Mouse (Mus musculus): ENCODE data around the gene Ccer2.
A peak's percentile ranks its signal among the peaks of the same experiment; 100 is the strongest.

Ccer2 gene

DNA sequence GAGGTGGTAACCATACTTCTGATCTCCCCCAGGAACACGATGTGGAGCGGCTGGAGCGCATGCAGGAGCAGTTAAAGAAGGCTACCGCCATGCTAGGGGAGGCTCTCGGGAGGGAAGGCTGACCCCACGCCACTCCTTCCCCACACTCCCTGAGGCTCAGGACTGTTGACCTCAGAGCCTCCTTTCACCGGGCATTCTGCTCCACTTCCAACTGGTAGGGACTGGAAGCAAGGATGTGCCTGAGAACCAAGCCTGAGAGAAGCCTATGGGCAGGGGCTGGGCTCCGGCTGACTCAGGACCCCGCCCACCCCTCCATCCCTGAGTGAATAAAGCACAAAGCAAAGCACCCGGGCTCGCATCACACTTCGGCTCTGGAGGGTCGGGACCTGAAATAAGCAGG lies 2.6 kb downstream of the Ccer2 start:
- no peak for DNase-seq

DNA sequence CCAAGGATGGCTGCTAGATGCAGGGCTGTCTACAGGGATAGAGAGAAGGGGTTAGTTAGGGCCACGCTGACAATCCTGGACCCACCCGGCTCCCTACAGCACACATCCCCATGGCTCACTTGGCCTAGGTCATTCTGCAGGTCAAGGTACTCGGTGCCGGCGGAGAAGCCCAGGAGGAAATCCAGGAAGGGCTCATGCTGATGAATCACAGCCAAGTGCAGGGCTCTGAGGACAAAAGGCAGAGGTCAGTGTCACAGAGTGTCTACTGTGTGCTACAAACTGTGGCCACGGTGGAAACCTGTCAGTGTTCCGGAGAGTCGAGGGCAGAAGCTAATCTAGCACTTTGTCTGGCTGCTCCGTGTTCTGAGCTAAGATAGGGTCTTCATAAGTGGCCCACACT lies 5.9 kb downstream of the Ccer2 start:
- DNase-seq, result no peak

DNA sequence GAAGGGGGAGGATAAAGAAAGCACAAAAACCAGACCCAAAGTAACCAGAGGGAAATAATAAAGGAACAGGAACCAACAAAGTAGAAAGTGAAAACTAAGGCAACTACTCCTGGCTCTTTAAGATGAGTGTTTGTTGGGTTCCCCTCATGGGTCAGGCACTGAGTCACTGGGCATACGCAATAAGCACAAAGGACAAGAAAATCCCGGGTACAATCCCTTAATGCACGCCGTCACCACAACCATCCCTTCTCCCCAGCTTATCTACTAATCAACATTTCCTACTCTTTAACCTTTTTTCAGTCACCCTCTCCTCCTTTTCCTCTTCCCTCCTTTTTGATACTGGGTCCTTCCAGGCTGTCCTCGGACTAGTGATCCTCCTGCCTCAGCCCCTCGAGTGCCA lies 9.2 kb downstream of the Ccer2 start:
- DNase-seq, result no peak

DNA sequence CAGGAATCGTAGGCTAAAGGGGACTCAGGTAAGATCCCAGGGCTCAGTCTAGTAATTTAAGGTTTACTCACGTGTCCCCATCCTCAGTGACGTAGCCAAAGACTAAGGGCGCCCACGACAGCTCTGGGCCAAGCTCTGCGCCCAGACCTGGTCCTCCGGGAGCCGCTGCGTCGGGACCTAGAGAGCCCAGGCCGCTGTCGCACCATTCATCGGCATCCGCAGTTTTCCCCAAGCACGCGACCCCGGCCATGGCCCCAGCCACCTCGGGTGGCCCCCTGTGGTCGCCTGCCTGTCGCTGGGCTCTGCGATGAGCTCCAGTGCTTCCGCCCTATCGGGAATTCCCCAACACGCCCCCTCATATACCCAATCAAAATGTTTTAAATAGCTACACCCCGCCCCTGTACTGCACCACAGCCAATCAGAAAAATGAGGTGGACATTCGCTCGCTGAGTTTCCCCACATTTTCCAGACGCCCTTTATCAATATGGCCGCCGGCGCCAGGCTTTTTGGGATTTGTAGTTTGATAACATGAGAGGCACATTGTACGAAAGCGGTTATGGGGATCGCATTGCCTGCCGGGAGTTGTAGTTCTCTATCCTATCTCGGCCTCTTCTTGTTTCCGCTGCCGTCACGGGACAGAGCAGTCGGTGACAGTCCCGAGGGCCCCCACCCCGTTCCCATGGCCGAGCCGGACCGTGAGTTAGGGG lies 10.4 kb downstream of the Ccer2 start, which contains the start of gene Sirt2:
Gene Sirt2, plus strand, starts transcription at position 563 of the 707 bp plus-strand sequence.
- peak; percentile 95 for DNase-seq

DNA sequence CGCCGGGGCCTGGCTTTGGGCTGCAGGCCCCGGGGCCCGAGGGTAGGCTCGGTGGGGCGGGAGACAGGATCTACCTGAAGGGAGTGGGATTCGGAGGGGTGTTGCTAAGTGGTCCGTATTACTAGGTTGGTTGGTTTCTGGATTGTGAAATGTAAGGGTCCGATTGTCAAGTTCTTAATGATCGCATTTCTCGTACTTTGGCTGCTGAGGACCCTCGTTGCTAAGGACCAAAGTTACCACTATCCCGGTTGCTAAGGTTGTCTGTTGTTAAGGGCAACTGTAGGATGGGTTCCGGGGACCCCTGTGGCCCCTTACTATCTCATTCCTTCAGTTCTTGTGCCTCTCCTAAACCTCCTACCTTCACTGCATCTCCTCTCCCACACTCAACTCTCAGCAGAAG lies 10.9 kb downstream of the Ccer2 start:
- no peak for DNase-seq

DNA sequence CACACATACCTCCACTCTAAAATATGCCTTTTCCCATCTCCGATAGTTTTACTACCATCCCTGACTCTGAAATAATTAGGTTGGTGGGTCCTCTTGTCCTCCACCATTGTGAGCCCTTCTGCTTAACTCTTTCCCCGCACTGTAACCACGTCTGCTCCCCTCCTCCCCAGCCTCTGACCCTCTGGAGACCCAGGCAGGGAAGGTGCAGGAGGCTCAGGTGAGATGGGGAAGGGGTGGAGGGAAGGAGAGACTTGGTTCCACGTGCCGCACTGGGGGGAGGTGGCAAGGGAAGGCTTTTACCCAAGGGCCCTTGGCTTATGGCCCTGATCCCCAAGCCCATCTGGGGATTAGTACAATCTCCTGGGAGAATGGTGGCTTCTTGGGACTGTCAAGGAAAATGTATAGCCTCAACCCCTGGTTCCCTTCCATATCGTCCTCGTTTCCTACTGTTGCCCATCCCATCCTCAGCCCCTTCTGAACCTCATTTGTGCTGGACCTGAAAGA lies 11.5 kb downstream of the Ccer2 start, which contains the start of gene Nfkbib:
Gene Nfkbib, minus strand, starts transcription at position 51 of the 504 bp plus-strand sequence.
- DNase-seq, result no peak

DNA sequence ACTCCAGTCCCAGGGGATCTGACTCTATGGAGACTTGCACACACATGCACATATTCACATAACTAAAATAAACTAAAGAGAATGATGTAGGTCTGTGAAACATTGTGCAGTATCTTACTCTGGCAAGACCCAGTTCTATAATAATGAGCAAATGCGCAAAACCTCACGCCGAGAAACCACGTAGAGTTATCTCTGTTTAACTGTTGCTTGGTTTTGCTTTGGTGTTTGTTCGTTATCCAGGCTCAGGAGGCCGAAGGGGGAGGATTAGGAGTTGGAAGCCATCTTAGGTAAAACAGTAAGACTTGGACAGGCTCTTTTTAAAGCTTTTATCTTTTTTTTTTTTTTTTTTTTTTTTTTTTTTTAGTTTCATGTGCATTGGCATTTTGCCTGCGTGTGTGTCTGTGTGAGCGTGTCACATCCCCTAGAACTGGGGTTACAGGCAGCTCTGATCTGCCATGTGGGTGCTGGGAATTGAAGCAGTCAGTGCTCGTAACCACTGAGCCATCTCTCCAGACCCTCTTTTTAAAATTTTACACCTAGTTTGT lies 13.5 kb downstream of the Ccer2 start:
- no peak for DNase-seq

DNA sequence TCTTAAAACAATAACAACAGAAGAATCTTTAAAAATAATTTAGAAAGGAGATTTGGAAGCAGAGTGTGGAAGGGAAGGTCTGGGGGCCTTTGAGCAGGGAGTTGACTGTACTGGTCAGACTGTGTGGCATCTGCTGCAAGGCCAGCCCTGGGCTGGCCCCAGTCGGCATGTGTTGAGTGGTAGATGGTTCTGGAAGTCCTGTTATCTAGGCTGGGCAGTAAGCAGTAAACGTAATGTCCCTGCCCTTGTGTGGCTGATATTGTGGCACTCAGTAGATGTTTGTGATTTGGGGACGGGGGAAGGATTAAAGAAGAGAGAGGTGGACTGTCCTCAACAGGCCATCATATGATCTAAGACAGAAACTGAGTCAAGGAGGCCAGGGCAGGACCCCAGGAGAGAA lies 14.3 kb downstream of the Ccer2 start:
- no peak for DNase-seq

DNA sequence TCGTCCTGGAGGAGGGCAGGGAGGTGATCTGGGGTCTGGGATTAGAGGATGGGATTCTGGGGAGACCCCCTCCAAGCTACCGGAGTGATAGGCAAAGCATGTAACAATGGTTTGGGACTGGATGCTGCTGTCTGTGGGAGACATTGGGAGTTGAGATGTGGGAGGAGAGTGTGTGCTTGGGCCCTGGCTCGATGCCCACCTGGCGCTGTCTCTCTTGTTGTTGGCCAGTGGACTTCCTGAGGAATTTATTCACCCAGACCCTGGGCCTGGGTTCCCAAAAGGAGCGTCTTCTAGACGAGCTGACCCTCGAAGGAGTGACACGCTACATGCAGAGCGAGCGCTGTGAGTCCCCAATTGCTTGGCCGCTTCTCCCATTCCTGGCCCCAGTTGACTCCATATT lies 15.9 kb downstream of the Ccer2 start:
- no peak for DNase-seq

DNA sequence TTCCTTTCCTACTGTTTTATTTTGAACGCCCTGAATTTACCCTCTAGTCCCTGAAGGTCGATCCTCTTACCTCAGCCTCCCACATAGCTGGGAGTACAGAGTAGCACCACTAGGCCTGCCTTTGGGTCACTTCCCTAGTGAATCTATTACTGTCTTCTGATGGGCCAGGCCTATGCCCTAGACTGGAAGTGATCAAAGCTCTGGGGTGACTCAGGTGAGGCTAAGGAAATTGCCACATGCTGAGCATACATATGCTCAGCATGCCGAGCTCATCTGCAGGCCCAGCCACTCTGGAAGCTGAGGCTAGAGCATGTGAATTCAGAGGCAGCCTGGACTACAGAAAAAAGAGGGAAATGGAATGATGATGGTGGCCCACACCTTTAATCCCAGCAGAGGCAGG lies 17.2 kb downstream of the Ccer2 start:
- DNase-seq, result no peak

DNA sequence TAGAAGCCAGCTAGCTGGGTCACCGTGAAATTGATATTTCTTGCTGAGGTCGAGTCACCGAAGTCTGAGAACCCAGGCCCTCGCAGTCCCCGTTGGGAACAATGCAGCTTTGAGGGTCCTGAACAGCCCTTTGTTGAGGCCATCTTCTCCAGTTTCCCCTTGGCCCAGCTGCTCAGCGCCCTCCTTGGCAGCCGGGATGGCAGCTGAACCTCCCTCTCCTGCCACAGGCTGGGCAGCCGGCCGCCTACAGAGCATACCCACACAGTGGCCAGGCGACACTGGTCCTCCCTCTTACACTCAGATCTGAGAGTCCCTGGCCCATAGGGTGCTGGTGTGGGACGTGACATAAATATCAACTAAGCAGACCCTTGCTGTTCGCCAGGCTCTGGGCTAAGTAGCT lies 18.2 kb downstream of the Ccer2 start:
- DNase-seq, result no peak

DNA sequence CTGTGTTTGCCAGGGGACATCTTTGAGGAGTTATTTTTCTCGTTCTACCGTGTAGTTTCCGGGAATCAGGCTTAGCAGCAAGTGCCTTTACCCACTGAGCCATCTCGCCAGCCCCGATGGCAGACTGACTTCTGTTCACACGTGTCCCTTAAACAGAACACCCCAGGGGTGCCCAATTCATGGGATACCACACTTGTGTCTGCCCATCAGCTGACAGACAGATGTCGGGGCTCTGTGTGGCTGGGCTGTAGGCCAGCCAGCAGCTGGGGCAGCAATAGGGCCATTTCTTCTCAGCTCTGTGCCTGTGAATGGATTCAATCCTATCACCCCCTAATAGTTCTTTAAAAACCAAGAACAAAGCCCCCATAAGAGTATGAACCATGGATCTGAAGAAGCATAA lies 19.2 kb downstream of the Ccer2 start:
- no peak for DNase-seq

DNA sequence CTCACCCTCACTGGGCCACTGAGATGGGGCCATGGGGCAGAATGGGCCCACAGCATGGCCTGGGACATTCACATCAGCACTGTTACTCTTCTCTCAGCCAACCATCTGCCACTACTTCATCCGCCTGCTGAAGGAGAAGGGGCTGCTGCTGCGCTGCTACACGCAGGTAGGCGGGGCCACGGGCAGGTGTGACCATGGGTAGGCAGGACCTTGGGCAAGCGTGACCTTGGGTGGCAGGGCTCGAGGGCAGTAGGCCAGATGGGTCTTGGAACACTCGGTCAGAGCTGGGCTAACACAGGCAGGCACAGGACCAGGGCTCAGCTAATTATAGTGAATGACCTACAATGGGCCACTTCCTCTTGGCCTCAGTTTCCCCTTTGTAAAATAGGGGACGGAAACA lies 22.9 kb downstream of the Ccer2 start:
- DNase-seq, result no peak

DNA sequence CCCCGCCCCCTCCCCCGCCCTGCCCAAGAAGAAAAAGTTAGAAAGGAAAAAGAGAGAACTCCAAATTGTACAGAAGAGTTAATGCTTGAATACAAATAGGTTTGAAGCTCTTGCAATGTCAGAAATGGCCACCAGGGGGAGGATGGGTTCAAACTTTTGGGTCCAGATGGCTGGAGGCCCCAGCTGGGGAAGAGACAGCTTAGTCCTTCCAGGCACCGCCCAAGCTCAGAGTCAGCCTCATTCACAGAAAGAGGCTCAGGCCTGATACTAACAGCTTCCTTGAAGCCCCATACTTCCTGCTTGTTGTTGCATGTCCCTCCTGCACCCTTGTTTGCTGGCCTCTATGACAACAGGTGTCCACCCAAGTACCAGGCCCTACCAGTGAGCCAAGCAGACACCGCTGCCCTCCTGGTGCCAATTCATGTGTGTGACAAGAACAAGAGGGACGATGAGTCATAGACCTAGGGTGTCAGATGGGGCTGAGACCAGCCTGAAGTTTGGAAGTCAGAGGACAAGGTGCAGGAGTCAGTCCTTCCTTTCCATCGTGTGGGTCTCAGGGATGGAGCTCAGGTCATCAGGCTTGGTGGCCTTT lies 24.2 kb downstream of the Ccer2 start:
- peak; percentile 95 for DNase-seq

DNA sequence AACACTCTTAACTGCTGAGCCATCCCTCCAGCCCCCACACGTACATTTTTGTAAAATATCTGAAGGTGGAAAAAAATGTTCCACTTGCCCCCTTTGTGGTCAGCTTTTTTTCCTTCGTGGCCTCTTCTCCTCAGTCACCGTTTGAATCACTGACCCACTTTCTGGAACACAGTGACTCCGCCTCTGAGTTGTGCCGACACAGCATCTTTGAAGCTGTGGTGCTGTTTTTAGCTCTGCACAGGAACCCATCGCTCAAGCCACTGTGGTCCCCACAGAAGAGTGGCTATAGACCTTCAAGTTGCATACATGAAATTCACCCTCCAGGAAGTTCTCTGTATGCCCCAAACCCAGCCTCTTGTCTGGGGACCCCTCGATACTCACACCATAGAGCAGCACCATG lies 24.9 kb downstream of the Ccer2 start:
- DNase-seq, result peak; percentile 81

DNA sequence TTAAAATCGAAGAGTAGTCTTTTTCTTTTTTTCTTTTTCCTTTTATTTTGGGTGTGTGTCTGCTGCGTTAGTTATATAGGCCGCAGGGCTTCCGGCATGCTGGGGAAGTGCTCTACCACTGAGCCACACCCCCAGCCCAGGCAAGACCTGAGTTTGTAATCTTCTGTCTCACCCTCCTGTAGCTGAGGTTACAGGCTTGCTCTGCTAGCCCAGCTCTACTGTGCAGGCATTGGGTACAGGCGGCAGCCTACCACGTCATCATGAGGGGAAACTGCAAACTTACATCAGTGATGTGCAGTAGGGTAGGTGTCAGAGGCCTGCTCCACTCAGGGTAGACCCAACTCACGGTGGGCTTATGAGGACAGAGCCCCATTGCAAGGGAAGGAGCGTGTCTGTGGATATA lies 25.3 kb downstream of the Ccer2 start:
- peak; percentile 89 for DNase-seq

DNA sequence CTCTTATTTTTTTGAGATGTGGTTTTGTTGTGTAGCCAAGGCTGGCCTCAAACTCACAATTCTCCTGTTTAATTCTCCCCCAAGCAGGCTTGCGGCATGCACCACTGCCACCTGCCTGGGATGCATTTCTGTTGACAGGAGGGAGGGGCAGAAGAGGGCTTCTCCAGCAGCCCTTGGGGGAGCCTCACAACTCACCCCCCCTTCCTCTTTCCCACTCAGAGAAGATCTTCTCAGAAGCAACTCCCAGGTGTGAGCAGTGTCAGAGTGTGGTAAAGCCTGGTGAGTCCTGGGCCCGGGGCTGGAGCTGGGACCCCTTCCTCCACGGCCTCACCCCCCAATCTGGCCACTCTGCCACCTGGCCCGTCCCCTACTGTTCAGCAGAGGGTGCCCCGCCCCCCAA lies 29.2 kb downstream of the Ccer2 start:
- DNase-seq, result peak; percentile 74

DNA sequence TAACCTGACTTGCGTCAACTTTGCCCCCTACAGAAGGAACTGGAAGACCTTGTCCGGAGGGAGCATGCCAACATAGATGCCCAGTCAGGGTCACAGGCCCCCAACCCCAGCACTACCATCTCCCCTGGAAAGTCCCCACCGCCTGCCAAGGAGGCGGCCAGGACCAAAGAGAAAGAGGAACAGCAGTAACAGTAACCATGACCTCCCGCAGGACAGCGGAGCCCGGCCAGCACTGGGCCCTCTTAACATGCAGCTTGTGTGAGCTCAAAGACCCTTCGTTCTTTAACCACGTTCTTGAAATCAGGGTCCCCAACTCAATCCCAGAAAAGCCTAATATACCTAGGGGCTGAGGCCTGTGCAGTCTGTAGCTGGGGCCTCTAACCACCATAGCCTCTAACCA lies 31.9 kb downstream of the Ccer2 start:
- DNase-seq, result no peak

DNA sequence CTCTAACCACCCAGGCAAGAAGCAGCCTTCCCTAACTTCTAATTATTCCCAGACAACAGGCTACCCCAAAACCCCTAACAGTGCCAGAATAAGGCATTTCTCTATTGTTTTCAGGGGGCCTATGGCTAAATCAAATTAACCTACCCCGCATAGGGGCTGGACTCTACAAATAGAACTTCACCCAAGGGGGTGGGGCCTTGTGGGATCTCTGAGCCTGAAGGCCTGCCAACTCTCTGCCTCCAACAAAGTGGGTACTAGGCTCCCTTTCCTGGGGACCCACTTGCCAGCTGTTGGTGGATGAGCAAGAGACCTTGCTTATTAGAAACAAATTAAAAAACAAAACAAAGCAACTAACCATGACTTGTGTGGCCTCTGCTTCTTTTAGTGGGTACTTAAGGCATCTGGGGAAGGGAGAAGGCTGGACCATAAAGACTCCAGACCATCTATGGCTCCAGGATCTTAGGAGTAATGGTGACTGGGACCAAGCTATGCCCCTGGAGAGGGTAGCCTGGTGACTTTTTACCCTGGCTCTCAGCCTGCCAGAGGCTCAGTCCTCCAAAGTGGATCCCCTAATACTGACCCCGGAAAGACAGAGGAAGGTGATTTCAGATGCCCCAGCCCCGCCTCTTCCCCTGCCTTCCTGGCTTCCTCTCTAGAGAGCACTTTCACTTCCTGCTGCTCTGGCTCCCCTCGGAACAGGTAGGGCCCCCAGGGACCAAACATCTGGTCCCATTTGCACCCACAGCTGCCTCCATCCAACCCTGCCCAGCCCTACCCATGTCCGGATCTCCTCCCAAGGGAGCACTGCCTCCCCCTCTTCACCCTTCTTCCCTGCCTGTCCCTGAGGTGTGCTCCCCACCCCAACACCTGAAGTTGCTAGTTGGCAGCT lies 32.6 kb downstream of the Ccer2 start, which contains the start of gene Rinl:
Gene Rinl, plus strand, starts transcription at position 663 of the 889 bp plus-strand sequence.
- peak; percentile 87 for DNase-seq

DNA sequence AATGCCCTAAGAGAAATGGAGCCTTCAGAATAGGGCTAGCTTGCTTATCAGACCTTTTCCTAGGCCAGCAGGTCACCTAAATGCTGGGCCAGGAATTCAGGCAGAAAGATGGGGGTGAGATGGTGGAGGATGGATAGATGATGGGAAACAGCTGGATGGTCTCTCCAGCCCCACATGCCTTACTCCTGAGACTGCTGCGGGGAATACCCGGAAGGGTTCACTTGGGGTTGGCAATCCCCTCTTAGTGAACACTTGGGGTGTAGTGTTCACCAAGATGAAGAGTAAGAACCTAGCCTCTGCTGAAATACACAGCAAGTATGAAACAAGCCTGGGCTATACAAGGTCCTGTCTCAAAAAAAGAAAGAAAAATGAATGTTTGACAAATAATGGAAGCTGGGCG lies 33.3 kb downstream of the Ccer2 start:
- no peak for DNase-seq

DNA sequence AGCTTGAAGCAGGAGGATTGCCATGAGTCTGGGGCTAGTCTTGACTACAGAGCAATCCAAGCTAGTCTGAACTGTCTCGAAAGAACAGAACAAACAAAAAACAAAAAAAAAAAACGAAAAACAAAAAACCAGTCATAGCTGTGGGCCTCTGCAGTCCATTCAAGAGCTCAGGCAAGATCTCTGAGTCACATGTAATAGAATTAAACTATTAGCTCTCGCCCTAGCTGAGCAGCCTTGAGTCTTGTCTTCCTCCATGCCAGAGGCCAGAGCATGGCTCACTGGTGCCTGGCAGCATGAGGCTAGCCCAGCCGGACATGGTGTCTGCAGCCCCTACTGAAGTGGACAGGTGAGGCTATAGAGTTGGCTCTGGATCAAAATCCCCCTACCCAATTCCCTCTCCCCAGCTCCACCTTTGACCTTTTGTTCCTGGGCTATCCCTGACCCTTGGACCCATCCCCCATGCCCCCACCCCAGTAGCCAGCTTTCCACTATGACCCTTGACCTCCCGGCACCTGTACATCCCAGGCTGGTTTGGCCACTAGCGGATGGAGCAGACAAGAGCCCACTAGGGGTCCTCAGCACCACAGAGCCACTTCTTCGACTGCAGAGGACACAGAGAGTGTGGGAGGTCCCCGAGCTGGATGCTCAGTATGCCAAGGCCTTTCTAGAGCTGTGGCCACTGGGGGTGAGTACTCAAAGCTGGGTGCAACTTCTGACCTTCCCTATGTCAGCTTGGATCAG lies 34.3 kb downstream of the Ccer2 start:
- DNase-seq, result peak; percentile 42

DNA sequence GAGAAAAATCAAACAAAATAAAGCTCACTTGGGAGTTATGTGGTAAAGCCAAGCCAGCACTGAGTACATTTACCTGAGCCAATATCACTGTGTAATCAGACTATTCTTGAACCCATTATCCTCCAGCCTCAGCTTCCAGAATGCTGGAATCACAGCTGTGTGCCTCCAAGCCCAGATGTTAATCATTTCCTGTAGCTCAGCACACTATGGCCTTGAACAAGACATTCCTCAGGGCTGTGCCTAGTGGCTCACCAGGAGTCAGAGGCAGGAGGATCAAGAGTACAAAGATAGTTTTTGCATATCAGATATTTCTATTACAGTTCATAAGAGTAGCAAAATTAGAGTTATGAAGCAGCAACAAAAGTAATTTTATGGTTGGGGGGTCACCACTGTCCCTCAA lies 35.7 kb downstream of the Ccer2 start:
- no peak for DNase-seq
